Mouse (Mus musculus): ENCODE measurements around the gene Abtb2. TPM values are rescaled to one million over a fixed set of nuclear protein-coding genes. Genes with fewer than 3 reads are reported as not detected.

Gene Abtb2
- polyA plus RNA-seq, 1 experiment from 2014 or later = 28.0 TPM

GRCm38 (mm10) chr2:103743536-103743935 lies 177.4 kb downstream of the Abtb2 start:
- Histone ChIP-seq H3K4me1 (replicated peaks) (no peaks in the 10 kb centered on the region), H3K9me3 (replicated peaks) (no peaks in the 10 kb centered on the region), H3K27ac (ENCODE audit: poor library complexity, severe bottlenecking) (no peak overlapping the region), H3K4me2 (no peak overlapping the region), H3K27me3 (replicated peaks) (no peaks in the 10 kb centered on the region), H3K36me3 (peaks cover 70% of the 10 kb centered on the region), H3K9ac (no peak overlapping the region), H3K4me3 (no peak overlapping the region)
- WGBS = 95% methylated on average over 2 of the region's 2 CpGs
- ATAC-seq (ENCODE audit: insufficient number of reproducible peaks, low FRiP score) = no peak

- H3K4me1 ChIP-seq (replicated peaks) = no peaks in the 10 kb centered on the region
- H3K27me3 ChIP-seq (replicated peaks) = no peaks in the 10 kb centered on the region
- H3K9ac ChIP-seq = no peak overlapping the region
- no peak for ATAC-seq (ENCODE audit: insufficient number of reproducible peaks, low FRiP score)
- no peaks in the 10 kb centered on the region for H3K9me3 ChIP-seq (replicated peaks)
- peaks cover 70% of the 10 kb centered on the region for H3K36me3 ChIP-seq
- no peak overlapping the region for H3K4me2 ChIP-seq
- H3K27ac ChIP-seq (ENCODE audit: poor library complexity, severe bottlenecking) = no peak overlapping the region
- H3K4me3 ChIP-seq = no peak overlapping the region
- WGBS = 78% methylated on average over 7 of the region's 7 CpGs
These were observed 177.9 kb downstream of the Abtb2 start for GRCm38 (mm10) chr2:103743988-103744387.

- Histone ChIP-seq H3K9me3 (replicated peaks) (no peaks in the 10 kb centered on the region), H3K27me3 (replicated peaks) (no peaks in the 10 kb centered on the region), H3K4me2 (no peak overlapping the region), H3K4me1 (replicated peaks) (no peaks in the 10 kb centered on the region), H3K4me3 (no peak overlapping the region), H3K27ac (ENCODE audit: poor library complexity, severe bottlenecking) (no peak overlapping the region), H3K36me3 (peaks cover 73% of the 10 kb centered on the region), H3K9ac (no peak overlapping the region)
- 84% methylated on average over 5 of the region's 5 CpGs for WGBS
- no peak for ATAC-seq (ENCODE audit: insufficient number of reproducible peaks, low FRiP score)
These were observed 179.4 kb downstream of the Abtb2 start for GRCm38 (mm10) chr2:103745481-103745880.

GRCm38 (mm10) chr2:103746096-103746495 lies 180.0 kb downstream of the Abtb2 start:
- Histone ChIP-seq H3K9me3 (replicated peaks) (no peaks in the 10 kb centered on the region), H3K27ac (ENCODE audit: poor library complexity, severe bottlenecking) (no peak overlapping the region), H3K4me2 (no peak overlapping the region), H3K9ac (no peak overlapping the region), H3K36me3 (peaks cover 76% of the 10 kb centered on the region), H3K4me3 (no peak overlapping the region), H3K27me3 (replicated peaks) (no peaks in the 10 kb centered on the region), H3K4me1 (replicated peaks) (no peaks in the 10 kb centered on the region)
- WGBS = 71% methylated on average over 2 of the region's 2 CpGs
- no peak for ATAC-seq (ENCODE audit: insufficient number of reproducible peaks, low FRiP score)

GRCm38 (mm10) chr2:103746761-103747160 lies 180.7 kb downstream of the Abtb2 start:
- 81% methylated on average over 2 of the region's 2 CpGs for WGBS
- peaks cover 78% of the 10 kb centered on the region for H3K36me3 ChIP-seq
- no peaks in the 10 kb centered on the region for H3K27me3 ChIP-seq (replicated peaks)
- no peaks in the 10 kb centered on the region for H3K9me3 ChIP-seq (replicated peaks)
- no peak for ATAC-seq (ENCODE audit: insufficient number of reproducible peaks, low FRiP score)
- no peak overlapping the region for H3K4me3 ChIP-seq
- H3K4me2 ChIP-seq = no peak overlapping the region
- no peaks in the 10 kb centered on the region for H3K4me1 ChIP-seq (replicated peaks)
- H3K9ac ChIP-seq = no peak overlapping the region
- no peak overlapping the region for H3K27ac ChIP-seq (ENCODE audit: poor library complexity, severe bottlenecking)

- H3K4me1 ChIP-seq (replicated peaks) = no peaks in the 10 kb centered on the region
- no peaks in the 10 kb centered on the region for H3K27me3 ChIP-seq (replicated peaks)
- WGBS = 91% methylated on average over 9 of the region's 9 CpGs
- no peak overlapping the region for H3K9ac ChIP-seq
- no peak overlapping the region for H3K4me3 ChIP-seq
- ATAC-seq (ENCODE audit: insufficient number of reproducible peaks, low FRiP score) = no peak
- peaks cover 76% of the 10 kb centered on the region for H3K36me3 ChIP-seq
- no peak overlapping the region for H3K4me2 ChIP-seq
- no peaks in the 10 kb centered on the region for H3K9me3 ChIP-seq (replicated peaks)
- H3K27ac ChIP-seq (ENCODE audit: poor library complexity, severe bottlenecking) = no peak overlapping the region
These were observed 181.8 kb downstream of the Abtb2 start for GRCm38 (mm10) chr2:103747891-103748290.

- Histone ChIP-seq H3K4me2 (no peak overlapping the region), H3K9ac (no peak overlapping the region), H3K27me3 (replicated peaks) (no peaks in the 10 kb centered on the region), H3K4me3 (no peak overlapping the region), H3K4me1 (replicated peaks) (no peaks in the 10 kb centered on the region), H3K9me3 (replicated peaks) (no peaks in the 10 kb centered on the region), H3K27ac (ENCODE audit: poor library complexity, severe bottlenecking) (no peak overlapping the region), H3K36me3 (peaks cover 73% of the 10 kb centered on the region)
- 88% methylated on average over 3 of the region's 3 CpGs for whole genome bisulfite sequencing
- no peak for ATAC-seq (ENCODE audit: insufficient number of reproducible peaks, low FRiP score)
These were observed 183.0 kb downstream of the Abtb2 start for GRCm38 (mm10) chr2:103749091-103749490.

- H3K4me3 ChIP-seq = no peak overlapping the region
- 94% methylated on average over 6 of the region's 6 CpGs for WGBS
These were observed 185.7 kb downstream of the Abtb2 start for GRCm38 (mm10) chr2:103751771-103752170.

GRCm38 (mm10) chr2:103754614-103755013 lies 188.5 kb downstream of the Abtb2 start:
- Histone ChIP-seq H3K9me3 (replicated peaks) (no peaks in the 10 kb centered on the region), H3K4me2 (no peak overlapping the region), H3K27ac (ENCODE audit: poor library complexity, severe bottlenecking) (no peak overlapping the region), H3K4me1 (replicated peaks) (no peaks in the 10 kb centered on the region), H3K4me3 (no peak overlapping the region), H3K9ac (no peak overlapping the region), H3K36me3 (peaks cover 59% of the 10 kb centered on the region), H3K27me3 (replicated peaks) (no peaks in the 10 kb centered on the region)
- 81% methylated on average over 3 of the region's 3 CpGs for WGBS
- ATAC-seq (ENCODE audit: insufficient number of reproducible peaks, low FRiP score) = no peak

More at GRCm38 (mm10) chr2:103751771-103752170, 185.7 kb downstream of the Abtb2 start:
- Histone ChIP-seq H3K9me3 (replicated peaks) (no peaks in the 10 kb centered on the region), H3K4me1 (replicated peaks) (no peaks in the 10 kb centered on the region), H3K27me3 (replicated peaks) (no peaks in the 10 kb centered on the region), H3K9ac (no peak overlapping the region), H3K36me3 (peaks cover 82% of the 10 kb centered on the region), H3K4me2 (no peak overlapping the region), H3K27ac (ENCODE audit: poor library complexity, severe bottlenecking) (no peak overlapping the region)
- ATAC-seq (ENCODE audit: insufficient number of reproducible peaks, low FRiP score) = no peak

GRCm38 (mm10) chr2:103755458-103756085 lies 189.5 kb downstream of the Abtb2 start:
- WGBS = 76% methylated on average over 9 of the region's 9 CpGs
- H3K4me1 ChIP-seq (replicated peaks) = peaks cover 3% of the 10 kb centered on the region
- no peaks in the 10 kb centered on the region for H3K9me3 ChIP-seq (replicated peaks)
- no peak overlapping the region for H3K4me2 ChIP-seq
- H3K27ac ChIP-seq (ENCODE audit: poor library complexity, severe bottlenecking) = no peak overlapping the region
- no peak for ATAC-seq (ENCODE audit: insufficient number of reproducible peaks, low FRiP score)
- H3K9ac ChIP-seq = no peak overlapping the region
- peaks cover 49% of the 10 kb centered on the region for H3K36me3 ChIP-seq
- H3K27me3 ChIP-seq (replicated peaks) = no peaks in the 10 kb centered on the region
- no peak overlapping the region for H3K4me3 ChIP-seq

GRCm38 (mm10) chr2:103760421-103760820 lies 194.3 kb downstream of the Abtb2 start:
- Histone ChIP-seq H3K36me3 (peaks cover 20% of the 10 kb centered on the region; the same call in 1 of the 2 replicates), H3K9me3 (replicated peaks) (no peaks in the 10 kb centered on the region), H3K27me3 (replicated peaks) (no peaks in the 10 kb centered on the region), H3K9ac (peak overlapping the region; percentile 75), H3K4me1 (replicated peaks) (peaks cover 3% of the 10 kb centered on the region), H3K4me2 (peak overlapping the region; percentile 96), H3K27ac (ENCODE audit: poor library complexity, severe bottlenecking) (peak overlapping the region; percentile 68), H3K4me3 (peak overlapping the region; percentile 67)
- peak; percentile 4; the same call in 1 of the 2 replicates for ATAC-seq (ENCODE audit: insufficient number of reproducible peaks, low FRiP score)
- under 1% methylated on average over 12 of the region's 12 CpGs for WGBS

Measured in heart, embryonic 12.5 days (tissue).